Mouse (Mus musculus) layer of hippocampus, postnatal 25 days (tissue): ENCODE results near the gene Gpr88. TPM values are rescaled to one million over a fixed set of nuclear protein-coding genes. Genes with fewer than 3 reads are reported as not detected.
"Not testable (repeated sequence)": the region's sequence is repeated elsewhere in the genome, so short reads cannot be mapped to it uniquely, and the experiment has no call there.

Source experiments
- DNase-seq, 2 experiments: peaks; one replicate each; pipeline ENCODE4 v3.0.0; 2022; ENCODE audit warnings: mixed read lengths in 2 of 2, low spot score in 1 of 2; ENCODE audit errors: extremely low spot score in 1 of 2
- total RNA-seq, 2 experiments: library from RNA; stranded (reverse); gene quantifications; 2 replicates each; pipeline ENCODE4 v1.2.3; 2021

The Gpr88 gene
- total RNA-seq, 2 experiments from 2014 or later, result 1.7 to 3.6 TPM

GRCm38 (mm10) chr3:116249026-116249425 is 4.3 kb downstream of the Gpr88 start:
- DNase-seq, result no peak

- DNase-seq, result no peak
Measured at GRCm38 (mm10) chr3:116244476-116244875, 8.8 kb downstream of the Gpr88 start.

GRCm38 (mm10) chr3:116242685-116243084 is 10.6 kb downstream of the Gpr88 start:
- no peak for DNase-seq

- no peak for DNase-seq
Measured at GRCm38 (mm10) chr3:116237527-116237926, 15.8 kb downstream of the Gpr88 start.

- no peak for DNase-seq
Measured at GRCm38 (mm10) chr3:116236856-116237255, 16.4 kb downstream of the Gpr88 start.

GRCm38 (mm10) chr3:116233515-116233914 is 19.8 kb downstream of the Gpr88 start:
- no peak for DNase-seq

- no peak for DNase-seq
Measured at GRCm38 (mm10) chr3:116232763-116233162, 20.5 kb downstream of the Gpr88 start.

GRCm38 (mm10) chr3:116229336-116229735 is 24.0 kb downstream of the Gpr88 start:
- no peak for DNase-seq

- DNase-seq, result no peak
Measured at GRCm38 (mm10) chr3:116228360-116229245, 24.7 kb downstream of the Gpr88 start.

- no peak for DNase-seq
Measured at GRCm38 (mm10) chr3:116227383-116227782, 25.9 kb downstream of the Gpr88 start.

GRCm38 (mm10) chr3:116226915-116227314 is 26.4 kb downstream of the Gpr88 start:
- no peak for DNase-seq

GRCm38 (mm10) chr3:116222511-116223243 is 30.6 kb downstream of the Gpr88 start:
- DNase-seq, result no peak

- no peak for DNase-seq
Measured at GRCm38 (mm10) chr3:116221686-116222010, 31.7 kb downstream of the Gpr88 start.

- DNase-seq, result no peak
Measured at GRCm38 (mm10) chr3:116220980-116221685, 32.2 kb downstream of the Gpr88 start.

GRCm38 (mm10) chr3:116217398-116217797 is 35.9 kb downstream of the Gpr88 start:
- not testable (repeated sequence) for DNase-seq

GRCm38 (mm10) chr3:116216261-116216660 is 37.0 kb downstream of the Gpr88 start:
- no peak for DNase-seq

GRCm38 (mm10) chr3:116211639-116212038 is 41.7 kb downstream of the Gpr88 start:
- DNase-seq, result no peak

- DNase-seq, result no peak
Measured at GRCm38 (mm10) chr3:116210720-116211121, 42.6 kb downstream of the Gpr88 start.

GRCm38 (mm10) chr3:116209214-116209613 is 44.1 kb downstream of the Gpr88 start:
- DNase-seq, result no peak

GRCm38 (mm10) chr3:116206306-116206834 is 46.9 kb downstream of the Gpr88 start:
- DNase-seq, result no peak
